Mouse (Mus musculus) layer of hippocampus, postnatal 10 days (tissue): Measurements from ENCODE around the gene Zfp988. TPM values are rescaled to one million over a fixed set of nuclear protein-coding genes. Genes with fewer than 3 reads are reported as not detected.

Experiments used
- total RNA-seq, 2 experiments: library from RNA; stranded (reverse); gene quantifications; 2 replicates each; pipeline ENCODE4 v1.2.3; 2021

The Zfp988 gene
- total RNA-seq, 2 experiments from 2014 or later = 0.25 TPM; not detected in 1

Other genes starting within 250 kb of the Zfp988 start
- 10 to 100 TPM in 1 of 2 experiments, 1 to 10 TPM in 1; 10.0 to 11.2 TPM for gene Zfp991, start 173.6 kb upstream of the Zfp988 start, total RNA-seq
- not detected for gene Zfp978, start 55.6 kb downstream of the Zfp988 start, total RNA-seq
- gene Zfp982, start 186.7 kb downstream of the Zfp988 start, total RNA-seq = 1 to 10 TPM; 4.1 to 6.1 TPM
- gene Gm16503, start 234.5 kb downstream of the Zfp988 start, total RNA-seq = under 1 TPM; 0.38 to 0.48 TPM
- gene Zfp985, start 247.6 kb downstream of the Zfp988 start, total RNA-seq = not detected